Mouse (Mus musculus) heart, postnatal 0 days (tissue): Measurements from ENCODE around the gene Gtf2h5. TPM values are rescaled to one million over a fixed set of nuclear protein-coding genes. Genes with fewer than 3 reads are reported as not detected.

Experiments used
- ATAC-seq: fragments of 200-750 bp; cut with Nextera tagmentation; 2 replicates; pipeline ENCODE4 v1.8.0; 2017; ENCODE audit warnings: low read depth, moderate number of reproducible peaks, moderate library complexity; ENCODE audit not compliant: insufficient read depth
- DNase-seq: peaks from one replicate; pipeline ENCODE4 v3.0.0-alpha.2; 2016; ENCODE audit warnings: low spot score
- H3K27ac ChIP-seq: fragments of 300-500 bp; sonication (generic); 2 replicates; pipeline ENCODE4 v1.5.1; 2014; ENCODE audit warnings: low read depth, mild to moderate bottlenecking
- H3K27me3 ChIP-seq: fragments of 300-500 bp; sonication (generic); 2 replicates; pipeline ENCODE4 v1.6.1; 2014; ENCODE audit warnings: low read length, mixed read lengths; ENCODE audit not compliant: control insufficient read depth, insufficient read depth
- H3K36me3 ChIP-seq: fragments of 300-500 bp; sonication (generic); replicated peaks from 2 replicates; pipeline ENCODE4 v1.6.1; 2014; ENCODE audit warnings: low read length, mixed read lengths; ENCODE audit not compliant: control insufficient read depth, insufficient read depth
- H3K4me1 ChIP-seq: fragments of 300-500 bp; sonication (generic); 2 replicates; pipeline ENCODE4 v1.6.1; 2014; ENCODE audit warnings: antibody characterized with exemption; ENCODE audit not compliant: control insufficient read depth, insufficient read depth
- H3K4me2 ChIP-seq: fragments of 300-500 bp; sonication (generic); 2 replicates; pipeline ENCODE4 v1.6.1; 2014; ENCODE audit warnings: low read depth, mild to moderate bottlenecking, low read length, moderate library complexity
- H3K4me3 ChIP-seq: fragments of 300-500 bp; sonication (generic); 2 replicates; pipeline ENCODE4 v1.5.1; 2014; ENCODE audit warnings: low read depth, low read length
- H3K9ac ChIP-seq: fragments of 300-500 bp; sonication (generic); replicated peaks from 2 replicates; pipeline ENCODE4 v1.6.1; 2014; ENCODE audit warnings: low read depth, low read length, mixed read lengths
- H3K9me3 ChIP-seq: fragments of 300-500 bp; sonication (generic); replicated peaks from 2 replicates; pipeline ENCODE4 v1.6.1; 2016; ENCODE audit warnings: low read length; ENCODE audit not compliant: control insufficient read depth
- CTCF ChIP-seq: IDR thresholded peaks from 2 replicates; pipeline ENCODE4 v1.5.1; 2016; ENCODE audit warnings: antibody characterized with exemption, control low read depth, low read depth
- EP300 ChIP-seq: IDR thresholded peaks from 2 replicates; pipeline ENCODE4 v1.6.1; 2016; ENCODE audit warnings: antibody characterized with exemption, low read depth
- WGBS: fragments of 180-500 bp; shearing (Covaris S2); extraction: QIAGEN DNeasy Blood & Tissue Kit; methylation state at CpG from one replicate; pipeline ENCODE4 v1.1.7; 2014; 5-methylcytosine and 5-hydroxymethylcytosine counted together
- polyA plus RNA-seq: library from polyadenylated mRNA; unstranded; fragments of >200 nt; fragmentation: Nextera tagmentation; extraction: Ambion mirVana; gene quantifications from 2 replicates; pipeline ENCODE4 v1.2.1, GENCODE M21; 2015
- total RNA-seq: library from RNA; depleted of rRNA; stranded (reverse); fragments of >200 nt; gene quantifications from 2 replicates; pipeline ENCODE4 v1.2.3, GENCODE M21; 2014; ENCODE audit warnings: low replicate concordance; rRNA removed

Gene Gtf2h5
- total RNA-seq (23.2 and 43.4 TPM in 2 replicates), polyA plus RNA-seq (167 and 169 TPM in 2 replicates)

- Histone ChIP-seq H3K4me1 (0 out of 2 replicates have a peak, but pooled peaks cover 5% of the 10 kb centered on the region), H3K27me3 (no peaks in the 10 kb centered on the region), H3K27ac (peak within 1 kb of the TSS; percentile 85), H3K4me3 (peak within 1 kb of the TSS; percentile 79), H3K4me2 (peak within 1 kb of the TSS; percentile 79), H3K9ac (peak within 1 kb of the TSS; percentile 84), H3K36me3 (peaks cover 6% of the 10 kb centered on the region), H3K9me3 (no peaks in the 10 kb centered on the region)
- WGBS, result under 1% methylated on average over 69 of the region's 70 CpGs
- TF ChIP-seq EP300 (no peak; the same call in 1 of the 2 replicates), CTCF (no peak; the same call in 1 of the 2 replicates)
- peak; percentile 100 for ATAC-seq
- peak; percentile 96 for DNase-seq
Observed at GRCm38 (mm10) chr17:6079287-6080122, at the start of gene Gtf2h5, which contains the start of gene Serac1. Gtf2h5 (plus strand) TSS chr17:6079786. Serac1 (minus strand) TSS chr17:6079741.

GRCm38 (mm10) chr17:6035661-6036060 lies 43.9 kb upstream of the Gtf2h5 start:
- Histone ChIP-seq H3K4me3 (no peak overlapping the region), H3K9ac (no peak overlapping the region), H3K4me2 (no peak overlapping the region), H3K9me3 (no peaks in the 10 kb centered on the region), H3K27me3 (no peaks in the 10 kb centered on the region), H3K4me1 (peaks cover 11% of the 10 kb centered on the region; the same call in 1 of the 2 replicates), H3K27ac (no peak overlapping the region), H3K36me3 (peaks cover 38% of the 10 kb centered on the region)
- ATAC-seq, result no peak
- WGBS, result 65% methylated on average over 8 of the region's 8 CpGs
- TF ChIP-seq EP300, result no peak
- TF ChIP-seq CTCF, result no peak
- DNase-seq, result no peak

GRCm38 (mm10) chr17:6036458-6036857 lies 43.1 kb upstream of the Gtf2h5 start:
- H3K9me3 ChIP-seq, result no peaks in the 10 kb centered on the region

GRCm38 (mm10) chr17:6036872-6037271 lies 42.7 kb upstream of the Gtf2h5 start:
- Histone ChIP-seq H3K4me3 (no peak overlapping the region), H3K27ac (no peak overlapping the region), H3K27me3 (no peaks in the 10 kb centered on the region), H3K36me3 (peaks cover 37% of the 10 kb centered on the region), H3K9ac (no peak overlapping the region), H3K4me1 (peaks cover 11% of the 10 kb centered on the region; the same call in 1 of the 2 replicates), H3K4me2 (no peak overlapping the region), H3K9me3 (no peaks in the 10 kb centered on the region)
- DNase-seq (no peak), ATAC-seq (no peak)
- TF ChIP-seq CTCF (no peak), EP300 (no peak)
- 92% methylated on average over 11 of the region's 11 CpGs for WGBS

More at GRCm38 (mm10) chr17:6036458-6036857, 43.1 kb upstream of the Gtf2h5 start:
- Histone ChIP-seq H3K4me3 (no peak overlapping the region), H3K4me2 (no peak overlapping the region), H3K4me1 (peaks cover 11% of the 10 kb centered on the region; the same call in 1 of the 2 replicates), H3K9ac (no peak overlapping the region), H3K27me3 (no peaks in the 10 kb centered on the region), H3K36me3 (peaks cover 38% of the 10 kb centered on the region), H3K27ac (no peak overlapping the region)
- WGBS, result 88% methylated on average over 8 of the region's 8 CpGs
- DNase-seq (no peak), ATAC-seq (no peak)
- TF ChIP-seq CTCF (no peak), EP300 (no peak)

GRCm38 (mm10) chr17:6037507-6037906 lies 42.1 kb upstream of the Gtf2h5 start:
- H3K36me3 ChIP-seq, result peaks cover 37% of the 10 kb centered on the region

More at GRCm38 (mm10) chr17:6037507-6037906, 42.1 kb upstream of the Gtf2h5 start:
- WGBS, result 42% methylated on average over 10 of the region's 10 CpGs
- DNase-seq, result peak; percentile 66
- ATAC-seq, result peak; percentile 91
- Histone ChIP-seq H3K4me1 (peaks cover 11% of the 10 kb centered on the region; the same call in 1 of the 2 replicates), H3K27ac (peak overlapping the region; percentile 23), H3K4me2 (no peak overlapping the region), H3K4me3 (no peak overlapping the region), H3K9me3 (no peaks in the 10 kb centered on the region), H3K27me3 (no peaks in the 10 kb centered on the region), H3K9ac (no peak overlapping the region)
- no peak for TF ChIP-seq CTCF
- no peak for TF ChIP-seq EP300
